Mouse (Mus musculus) liver, embryonic 13.5 days (tissue): ENCODE data around the gene Vstm2l. TPM values are rescaled to one million over a fixed set of nuclear protein-coding genes. Genes with fewer than 3 reads are reported as not detected.

Experiments used
- ATAC-seq: fragments of 200-750 bp; cut with Nextera tagmentation; 2 replicates; pipeline ENCODE4 v1.8.0; 2017; ENCODE audit warnings: low read depth, mild to moderate bottlenecking, moderate number of reproducible peaks, moderate library complexity
- DNase-seq: peaks from one replicate; pipeline ENCODE4 v3.0.0; 2022
- H3K27ac ChIP-seq: fragments of 300-500 bp; sonication (generic); 2 replicates; pipeline ENCODE4 v1.5.1; 2015; ENCODE audit warnings: moderate library complexity, mild to moderate bottlenecking, inconsistent platforms
- H3K27me3 ChIP-seq: fragments of 300-500 bp; sonication (generic); 2 replicates; pipeline ENCODE4 v1.6.1; 2015; ENCODE audit warnings: mild to moderate bottlenecking, inconsistent platforms
- H3K36me3 ChIP-seq: fragments of 300-500 bp; sonication (generic); 2 replicates; pipeline ENCODE4 v1.6.1; 2015; ENCODE audit warnings: mild to moderate bottlenecking, inconsistent platforms
- H3K4me1 ChIP-seq: fragments of 300-500 bp; sonication (generic); replicated peaks from 2 replicates; pipeline ENCODE4 v1.6.1; 2015; ENCODE audit warnings: inconsistent platforms
- H3K4me2 ChIP-seq: fragments of 300-500 bp; sonication (generic); 2 replicates; pipeline ENCODE4 v1.6.1; 2015; ENCODE audit warnings: inconsistent platforms, mild to moderate bottlenecking, moderate library complexity
- H3K4me3 ChIP-seq: fragments of 300-500 bp; sonication (generic); replicated peaks from 2 replicates; pipeline ENCODE4 v1.5.1; 2015; ENCODE audit warnings: mild to moderate bottlenecking, inconsistent platforms
- H3K9ac ChIP-seq: fragments of 300-500 bp; sonication (generic); 2 replicates; pipeline ENCODE4 v1.6.1; 2015; ENCODE audit warnings: mild to moderate bottlenecking, inconsistent platforms
- H3K9me3 ChIP-seq: fragments of 300-500 bp; sonication (generic); replicated peaks from 2 replicates; pipeline ENCODE4 v1.6.1; 2016; ENCODE audit warnings: inconsistent platforms
- WGBS: fragments of 180-500 bp; shearing (Covaris S2); methylation state at CpG from one replicate; pipeline ENCODE4 v1.1.7; 2015; ENCODE audit not compliant: insufficient replicate concordance; 5-methylcytosine and 5-hydroxymethylcytosine counted together
- polyA plus RNA-seq: library from polyadenylated mRNA; unstranded; fragments of >200 nt; fragmentation: Nextera tagmentation; extraction: Ambion mirVana; gene quantifications from 2 replicates; pipeline ENCODE4 v1.2.1, GENCODE M21; 2015

Gene Vstm2l
- polyA plus RNA-seq, 1 experiment from 2014 or later, result not detected

DNA sequence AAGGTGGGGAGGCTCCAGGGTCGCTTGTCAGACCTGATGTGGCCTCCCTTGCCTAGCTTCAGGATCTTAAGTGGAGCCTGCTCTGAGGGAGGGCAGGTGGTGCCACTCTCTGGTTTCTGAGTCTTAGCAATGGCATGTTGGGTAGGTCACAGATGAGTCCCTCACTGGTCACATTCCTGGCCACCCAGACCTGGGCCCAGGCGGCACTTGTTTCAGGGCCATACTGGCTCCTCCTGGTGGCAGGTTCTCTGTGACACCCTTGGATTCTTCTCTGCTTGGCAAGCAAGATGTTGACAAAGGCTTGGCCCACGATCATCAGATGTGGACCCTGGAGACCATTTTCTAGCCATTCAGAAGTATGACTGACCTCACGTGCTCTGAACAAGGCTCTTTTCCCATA, 18.2 kb downstream of the Vstm2l start:
- no peak overlapping the region for H3K4me2 ChIP-seq
- WGBS, result 59% methylated on average over 4 of the region's 4 CpGs

GRCm38 (mm10) chr2:157935444-157936171, 21.2 kb downstream of the Vstm2l start:
- DNase-seq (no peak), ATAC-seq (peak; percentile 63)
- Histone ChIP-seq H3K27ac (no peak overlapping the region), H3K4me1 (peaks cover 9% of the 10 kb centered on the region), H3K9me3 (no peaks in the 10 kb centered on the region), H3K27me3 (peaks cover 30% of the 10 kb centered on the region), H3K36me3 (no peaks in the 10 kb centered on the region), H3K9ac (no peak overlapping the region), H3K4me2 (no peak overlapping the region), H3K4me3 (no peak overlapping the region)
- 33% methylated on average over 11 of the region's 11 CpGs for WGBS

More for the DNA sequence above, 18.2 kb downstream of the Vstm2l start:
- no peak for DNase-seq
- no peak for ATAC-seq
- no peaks in the 10 kb centered on the region for H3K9me3 ChIP-seq
- no peak overlapping the region for H3K9ac ChIP-seq
- H3K36me3 ChIP-seq, result no peaks in the 10 kb centered on the region
- no peak overlapping the region for H3K27ac ChIP-seq
- peaks cover 9% of the 10 kb centered on the region for H3K4me1 ChIP-seq
- no peak overlapping the region for H3K4me3 ChIP-seq
- H3K27me3 ChIP-seq, result peaks cover 11% of the 10 kb centered on the region; the same call in 1 of the 2 replicates

- Histone ChIP-seq H3K4me2 (no peak overlapping the region), H3K4me3 (no peak overlapping the region), H3K27ac (no peak overlapping the region), H3K4me1 (peaks cover 9% of the 10 kb centered on the region), H3K9ac (no peak overlapping the region), H3K27me3 (peaks cover 40% of the 10 kb centered on the region), H3K36me3 (no peaks in the 10 kb centered on the region), H3K9me3 (no peaks in the 10 kb centered on the region)
- ATAC-seq, result no peak
- 60% methylated on average over 4 of the region's 4 CpGs for whole genome bisulfite sequencing
- DNase-seq, result no peak
Observed at GRCm38 (mm10) chr2:157936676-157937075, 22.2 kb downstream of the Vstm2l start.

- ATAC-seq, result no peak
- Histone ChIP-seq H3K36me3 (no peaks in the 10 kb centered on the region), H3K4me2 (0 out of 2 replicates have a peak overlapping the region, but pooled peaks have one; percentile 0), H3K4me1 (peaks cover 15% of the 10 kb centered on the region), H3K27ac (no peak overlapping the region), H3K27me3 (peaks cover 74% of the 10 kb centered on the region), H3K9me3 (no peaks in the 10 kb centered on the region), H3K4me3 (no peak overlapping the region), H3K9ac (no peak overlapping the region)
- 6% methylated on average over 18 of the region's 18 CpGs for WGBS
- no peak for DNase-seq
Observed at GRCm38 (mm10) chr2:157940586-157941185, 26.2 kb downstream of the Vstm2l start.

- peak overlapping the region; percentile 65 for H3K4me2 ChIP-seq
- DNase-seq, result no peak
- peak overlapping the region; percentile 49 for H3K4me3 ChIP-seq
- peaks cover 11% of the 10 kb centered on the region for H3K4me1 ChIP-seq
- H3K27me3 ChIP-seq, result peaks cover 64% of the 10 kb centered on the region
- peak overlapping the region; percentile 41 for H3K9ac ChIP-seq
- no peak overlapping the region for H3K27ac ChIP-seq
- no peaks in the 10 kb centered on the region for H3K9me3 ChIP-seq
- no peak for ATAC-seq
- under 1% methylated on average over 44 of the region's 47 CpGs for WGBS
- H3K36me3 ChIP-seq, result no peaks in the 10 kb centered on the region
Observed at GRCm38 (mm10) chr2:157943514-157944155, 29.2 kb downstream of the Vstm2l start.

DNA sequence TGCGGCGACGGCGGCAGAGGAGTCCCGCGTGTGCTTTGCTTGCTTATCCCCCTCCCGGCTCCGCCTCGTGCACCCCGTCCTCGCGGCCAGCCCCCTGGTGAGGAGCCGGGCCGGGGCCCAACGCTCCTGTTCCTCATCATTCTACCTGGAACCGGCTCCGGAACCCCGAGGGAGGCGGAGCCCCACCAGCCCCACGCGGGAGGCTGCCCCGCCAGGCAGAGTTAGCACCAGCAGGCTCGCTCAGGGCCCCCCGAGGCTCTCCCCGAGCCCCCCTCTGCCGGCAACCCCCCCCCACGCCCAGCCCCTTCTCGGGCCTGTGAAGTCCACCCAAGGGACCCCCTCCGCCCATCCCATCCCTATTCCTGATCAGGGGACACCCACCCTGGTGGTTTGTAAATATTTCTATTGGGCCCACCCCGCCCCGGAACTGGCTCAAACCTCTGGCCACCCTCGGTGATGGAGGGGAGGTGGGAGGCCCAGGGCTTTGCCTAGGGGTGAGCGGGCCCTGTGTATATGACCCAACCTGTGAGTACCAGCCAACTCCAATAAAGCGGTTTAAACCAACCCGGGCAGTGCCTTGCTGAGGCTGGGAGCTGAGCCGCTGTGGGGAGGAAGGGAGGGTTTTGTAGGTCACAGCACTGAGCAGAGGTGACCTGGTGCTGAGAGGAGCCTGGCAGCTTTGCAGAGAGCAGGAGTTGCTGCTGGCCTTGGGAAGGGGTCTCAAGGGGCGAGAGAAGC, 29.9 kb downstream of the Vstm2l start:
- ATAC-seq (no peak), DNase-seq (no peak)
- 17% methylated on average over 29 of the region's 37 CpGs for WGBS
- Histone ChIP-seq H3K4me3 (peak overlapping the region; percentile 49), H3K4me2 (peak overlapping the region; percentile 65), H3K27ac (no peak overlapping the region), H3K27me3 (peaks cover 57% of the 10 kb centered on the region), H3K9me3 (no peaks in the 10 kb centered on the region), H3K36me3 (no peaks in the 10 kb centered on the region), H3K9ac (peak overlapping the region; percentile 41), H3K4me1 (peaks cover 11% of the 10 kb centered on the region)

DNA sequence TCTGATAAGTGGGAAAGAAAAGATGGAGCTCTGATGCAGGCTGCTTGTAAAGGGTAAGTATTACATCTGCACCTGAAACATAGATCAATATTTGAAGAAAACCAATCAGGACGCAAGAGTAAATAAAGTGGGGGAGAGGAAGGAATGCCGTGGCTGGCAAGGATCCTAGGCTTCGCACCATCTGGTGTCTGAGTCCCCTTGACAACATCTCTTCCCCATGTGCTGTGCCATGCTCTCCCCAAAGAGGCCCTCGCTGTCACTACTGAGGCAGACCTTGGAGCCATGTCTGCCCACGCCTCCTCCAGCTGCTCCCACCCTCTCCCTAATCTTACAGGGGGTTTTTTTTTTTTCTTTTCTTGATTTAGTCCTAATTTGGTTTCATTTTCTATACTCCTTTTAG, 39.5 kb downstream of the Vstm2l start:
- H3K9ac ChIP-seq, result no peak overlapping the region
- no peak for DNase-seq
- ATAC-seq, result no peak
- H3K9me3 ChIP-seq, result no peaks in the 10 kb centered on the region
- no peak overlapping the region for H3K4me3 ChIP-seq
- H3K27me3 ChIP-seq, result no peaks in the 10 kb centered on the region
- H3K4me1 ChIP-seq, result no peaks in the 10 kb centered on the region
- WGBS, result 60% methylated on average over 5 of the region's 5 CpGs
- H3K4me2 ChIP-seq, result no peak overlapping the region
- no peaks in the 10 kb centered on the region for H3K36me3 ChIP-seq
- no peak overlapping the region for H3K27ac ChIP-seq

DNA sequence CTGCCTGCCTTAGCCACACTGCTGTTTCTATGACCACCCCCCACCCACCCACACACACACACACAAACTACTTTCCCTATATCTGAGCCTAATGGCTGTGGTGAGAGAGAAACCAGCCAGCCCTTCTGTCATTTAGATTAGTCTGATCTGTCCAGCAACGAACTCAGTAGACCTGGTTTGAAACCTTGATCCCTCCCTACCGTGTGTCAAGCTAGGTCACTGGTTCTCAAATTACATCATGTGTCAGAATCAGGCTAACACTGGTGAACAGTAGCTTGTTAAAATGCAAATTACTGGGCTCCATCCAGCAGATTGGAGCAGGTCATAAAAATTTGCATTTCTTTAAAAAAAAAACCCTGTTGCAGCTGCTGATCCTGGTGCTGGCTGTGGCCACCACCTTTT, 43.3 kb downstream of the Vstm2l start:
- no peak for ATAC-seq
- Histone ChIP-seq H3K9me3 (no peaks in the 10 kb centered on the region), H3K9ac (no peak overlapping the region), H3K27me3 (no peaks in the 10 kb centered on the region), H3K4me3 (no peak overlapping the region), H3K4me2 (no peak overlapping the region), H3K4me1 (no peaks in the 10 kb centered on the region), H3K27ac (no peak overlapping the region), H3K36me3 (no peaks in the 10 kb centered on the region)
- 20% methylated on average over 2 of the region's 2 CpGs for WGBS
- DNase-seq, result no peak

DNA sequence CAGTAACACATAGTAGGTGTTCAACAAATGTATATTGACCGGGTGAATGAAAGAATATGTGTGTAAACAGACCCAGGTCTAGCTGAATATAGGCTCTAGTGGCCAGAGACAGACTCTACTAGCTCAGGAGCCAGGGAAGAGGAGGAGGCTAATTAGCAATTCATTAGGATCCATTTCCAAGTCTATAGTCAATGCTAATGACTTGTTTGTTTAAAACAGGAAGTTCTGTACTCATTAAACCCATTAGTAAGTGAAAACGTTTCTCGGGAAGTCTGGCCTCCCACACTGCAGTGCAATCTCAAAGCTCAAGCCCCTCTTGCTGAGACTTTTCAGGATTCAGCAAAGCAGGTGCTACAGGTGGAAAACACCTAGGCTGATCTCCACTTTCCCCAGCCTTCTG, 53.4 kb downstream of the Vstm2l start:
- ATAC-seq (no peak), DNase-seq (no peak)
- Histone ChIP-seq H3K27ac (no peak overlapping the region), H3K36me3 (no peaks in the 10 kb centered on the region), H3K4me3 (no peak overlapping the region), H3K9ac (no peak overlapping the region), H3K9me3 (no peaks in the 10 kb centered on the region), H3K4me1 (no peaks in the 10 kb centered on the region), H3K27me3 (no peaks in the 10 kb centered on the region), H3K4me2 (no peak overlapping the region)
- WGBS, result 13% methylated on average over 3 of the region's 3 CpGs

DNA sequence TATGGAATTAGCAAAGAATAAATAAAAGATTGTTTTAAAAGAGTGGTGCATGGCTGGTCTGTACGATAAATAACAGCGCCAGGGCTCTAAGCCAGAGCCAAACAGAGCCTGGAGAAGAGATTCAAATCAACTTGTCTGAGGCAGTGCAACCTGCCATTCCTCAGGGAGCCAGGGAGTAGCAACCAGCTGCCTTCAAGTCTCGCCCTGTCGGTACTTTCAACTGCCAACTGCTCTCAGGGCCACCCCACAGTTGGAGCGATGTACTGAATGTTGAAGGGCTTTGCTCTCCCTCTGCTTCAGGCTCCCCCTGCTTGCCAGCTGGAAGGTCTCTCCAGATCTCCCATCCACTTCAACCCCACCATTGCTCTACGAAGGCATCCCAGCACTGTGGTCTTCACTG, 55.7 kb downstream of the Vstm2l start:
- WGBS, result 54% methylated on average over 6 of the region's 6 CpGs
- Histone ChIP-seq H3K9me3 (no peaks in the 10 kb centered on the region), H3K4me1 (no peaks in the 10 kb centered on the region), H3K27me3 (peaks cover 19% of the 10 kb centered on the region), H3K4me3 (no peak overlapping the region), H3K4me2 (no peak overlapping the region), H3K36me3 (no peaks in the 10 kb centered on the region), H3K27ac (no peak overlapping the region), H3K9ac (no peak overlapping the region)
- DNase-seq, result no peak
- no peak for ATAC-seq

- Histone ChIP-seq H3K27me3 (peaks cover 24% of the 10 kb centered on the region), H3K4me3 (no peak overlapping the region), H3K4me1 (no peaks in the 10 kb centered on the region), H3K27ac (no peak overlapping the region), H3K9me3 (no peaks in the 10 kb centered on the region), H3K36me3 (no peaks in the 10 kb centered on the region), H3K9ac (no peak overlapping the region), H3K4me2 (no peak overlapping the region)
- 4% methylated on average over 3 of the region's 3 CpGs for WGBS
- ATAC-seq (no peak), DNase-seq (no peak)
Observed at GRCm38 (mm10) chr2:157970669-157971068, 56.2 kb downstream of the Vstm2l start.
